Mouse (Mus musculus): ENCODE data around the gene Gpx5.

- TF ChIP-seq CTCF (conservative IDR thresholded peaks at IDR 0.05; ENCODE audit: insufficient read depth, insufficient read length, low read depth, low read length) (no peak), POLR2A (IDR thresholded peaks at IDR 0.05; ENCODE audit: low read depth, low read length) (no peak)
Observed at GRCm38 (mm10) chr13:21260289-21260688, 32.2 kb downstream of the Gpx5 start.

Data from kidney, adult 2 months (tissue).